Mouse (Mus musculus) left cerebral cortex, postnatal 4 days (tissue): ENCODE results near the gene Bloc1s1. TPM values are rescaled to one million over a fixed set of nuclear protein-coding genes. Genes with fewer than 3 reads are reported as not detected.

Experiments used
- DNase-seq: peaks from one replicate; pipeline ENCODE4 v3.0.0-alpha.2; 2022
- intact Hi-C: fragments of 180-260 bp; cut with DNase I; formaldehyde crosslinking; loops from one replicate; pipeline ENCODE4 v1.15.1; 2025
- total RNA-seq, 2 experiments: library from RNA; stranded (reverse); gene quantifications; 2 replicates each; pipeline ENCODE4 v1.2.3; 2021

The Bloc1s1 gene
- total RNA-seq, 2 experiments from 2014 or later = 90.7 to 91.9 TPM

GRCm38 (mm10) chr10:128909567-128910028 is 14.2 kb downstream of the Bloc1s1 start:
- DNase-seq = peak; percentile 91
- intact Hi-C loops = no loop called here

- DNase-seq = no peak
- intact Hi-C loops = no loop called here
These were observed 14.9 kb downstream of the Bloc1s1 start for GRCm38 (mm10) chr10:128908778-128909448.

GRCm38 (mm10) chr10:128904812-128905211 is 19.0 kb downstream of the Bloc1s1 start:
- intact Hi-C loops = no loop called here
- no peak for DNase-seq

GRCm38 (mm10) chr10:128902409-128902988 is 21.3 kb downstream of the Bloc1s1 start:
- no peak for DNase-seq
- intact Hi-C loops = no loop called here

GRCm38 (mm10) chr10:128901409-128901808 is 22.4 kb downstream of the Bloc1s1 start:
- intact Hi-C loops = no loop called here
- DNase-seq = no peak

GRCm38 (mm10) chr10:128900698-128901097 is 23.1 kb downstream of the Bloc1s1 start, which contains the start of gene Cd63:
Gene Cd63, plus strand, starts transcription at chr10:128900989.
- DNase-seq = no peak
- intact Hi-C loops = no loop called here

GRCm38 (mm10) chr10:128899759-128900490 is 23.9 kb downstream of the Bloc1s1 start:
- DNase-seq = no peak
- intact Hi-C loops = no loop called here

GRCm38 (mm10) chr10:128897501-128897900 is 26.3 kb downstream of the Bloc1s1 start:
- DNase-seq = peak; percentile 34

GRCm38 (mm10) chr10:128896807-128897206 is 27.0 kb downstream of the Bloc1s1 start:
- intact Hi-C loops = no loop called here
- no peak for DNase-seq

More at GRCm38 (mm10) chr10:128897501-128897900, 26.3 kb downstream of the Bloc1s1 start:
- intact Hi-C loops = no loop called here

- intact Hi-C loops = no loop called here
- peak; percentile 88 for DNase-seq
These were observed 27.7 kb downstream of the Bloc1s1 start for GRCm38 (mm10) chr10:128895952-128896693.

- DNase-seq = peak; percentile 74
- intact Hi-C loops = no loop called here
These were observed 28.4 kb downstream of the Bloc1s1 start for GRCm38 (mm10) chr10:128895437-128895836.

GRCm38 (mm10) chr10:128892246-128892645 is 31.6 kb downstream of the Bloc1s1 start:
- intact Hi-C loops = no loop called here
- no peak for DNase-seq

GRCm38 (mm10) chr10:128891296-128892094 is 32.3 kb downstream of the Bloc1s1 start, which contains the start of gene Gdf11:
Gene Gdf11, minus strand, starts transcription at chr10:128891718.
- intact Hi-C loops = no loop called here

GRCm38 (mm10) chr10:128890383-128891295 is 33.2 kb downstream of the Bloc1s1 start:
- intact Hi-C loops = no loop called here
- peak; percentile 24 for DNase-seq

More at GRCm38 (mm10) chr10:128891296-128892094, 32.3 kb downstream of the Bloc1s1 start, which contains the start of gene Gdf11:
- peak; percentile 86 for DNase-seq

- DNase-seq = no peak
- intact Hi-C loops = no loop called here
These were observed 34.0 kb downstream of the Bloc1s1 start for GRCm38 (mm10) chr10:128889846-128890245.

- peak; percentile 27 for DNase-seq
- intact Hi-C loops = no loop called here
These were observed 34.7 kb downstream of the Bloc1s1 start for GRCm38 (mm10) chr10:128888941-128889827.

- no peak for DNase-seq
- intact Hi-C loops = no loop called here
These were observed 41.8 kb downstream of the Bloc1s1 start for GRCm38 (mm10) chr10:128882067-128882466.

- no peak for DNase-seq
- intact Hi-C loops = no loop called here
These were observed 45.0 kb downstream of the Bloc1s1 start for GRCm38 (mm10) chr10:128878811-128879210.
